Mouse (Mus musculus): Measurements from ENCODE around the gene Dis3l. TPM values are rescaled to one million over a fixed set of nuclear protein-coding genes. Genes with fewer than 3 reads are reported as not detected.
A peak's percentile ranks its signal among the peaks of the same experiment; 100 is the strongest.
"Not testable (repeated sequence)": the region's sequence is repeated elsewhere in the genome, so short reads cannot be mapped to it uniquely, and the experiment has no call there.

Gene Dis3l
- total RNA-seq, 4 experiments from 2014 or later: 25.1 to 29.9 (median 27.1) TPM

GRCm38 (mm10) chr9:64316986-64317385 lies 24.1 kb downstream of the Dis3l start:
- DNase-seq (ENCODE audit: low spot score): no peak

- DNase-seq (ENCODE audit: low spot score): no peak
Observed at GRCm38 (mm10) chr9:64314696-64315095, 26.4 kb downstream of the Dis3l start.

- DNase-seq (ENCODE audit: low spot score): no peak
Observed at GRCm38 (mm10) chr9:64312128-64312527, 29.0 kb downstream of the Dis3l start.

GRCm38 (mm10) chr9:64310996-64311785 lies 29.9 kb downstream of the Dis3l start:
- DNase-seq (ENCODE audit: low spot score): no peak

GRCm38 (mm10) chr9:64306476-64307312 lies 34.4 kb downstream of the Dis3l start:
- DNase-seq (ENCODE audit: low spot score): no peak

GRCm38 (mm10) chr9:64303086-64303485 lies 38.0 kb downstream of the Dis3l start:
- DNase-seq (ENCODE audit: low spot score): not testable (repeated sequence)

GRCm38 (mm10) chr9:64282404-64282987 lies 58.6 kb downstream of the Dis3l start:
- no peak for DNase-seq (ENCODE audit: low spot score)

- DNase-seq (ENCODE audit: low spot score): no peak
Observed at GRCm38 (mm10) chr9:64281781-64282178, 59.3 kb downstream of the Dis3l start.

GRCm38 (mm10) chr9:64281105-64281780 lies 59.8 kb downstream of the Dis3l start, which contains the start of gene Tipin:
Tipin (plus strand) TSS chr9:64281581.
- peak; percentile 94 for DNase-seq (ENCODE audit: low spot score)

- no peak for DNase-seq (ENCODE audit: low spot score)
Observed at GRCm38 (mm10) chr9:64278665-64279310, 62.3 kb downstream of the Dis3l start.

GRCm38 (mm10) chr9:64277706-64278105 lies 63.4 kb downstream of the Dis3l start:
- DNase-seq (ENCODE audit: low spot score): peak; percentile 57

GRCm38 (mm10) chr9:64274919-64275318 lies 66.2 kb downstream of the Dis3l start:
- DNase-seq (ENCODE audit: low spot score): no peak

- no peak for DNase-seq (ENCODE audit: low spot score)
Observed at GRCm38 (mm10) chr9:64274291-64274690, 66.8 kb downstream of the Dis3l start.

GRCm38 (mm10) chr9:64273757-64274156 lies 67.3 kb downstream of the Dis3l start:
- DNase-seq (ENCODE audit: low spot score): no peak

- peak; percentile 35 for DNase-seq (ENCODE audit: low spot score)
Observed at GRCm38 (mm10) chr9:64272611-64273010, 68.5 kb downstream of the Dis3l start.

- no peak for DNase-seq (ENCODE audit: low spot score)
Observed at GRCm38 (mm10) chr9:64271249-64271648, 69.8 kb downstream of the Dis3l start.

- not testable (repeated sequence) for DNase-seq (ENCODE audit: low spot score)
Observed at GRCm38 (mm10) chr9:64268836-64269235, 72.3 kb downstream of the Dis3l start.

GRCm38 (mm10) chr9:64268196-64268595 lies 72.9 kb downstream of the Dis3l start:
- DNase-seq (ENCODE audit: low spot score): no peak

GRCm38 (mm10) chr9:64267231-64267630 lies 73.9 kb downstream of the Dis3l start:
- DNase-seq (ENCODE audit: low spot score): no peak

GRCm38 (mm10) chr9:64264813-64265212 lies 76.3 kb downstream of the Dis3l start:
- DNase-seq (ENCODE audit: low spot score): no peak

GRCm38 (mm10) chr9:64261023-64261422 lies 80.1 kb downstream of the Dis3l start:
- no peak for DNase-seq (ENCODE audit: low spot score)

Measured in heart, adult 8-10 months (tissue).